Mouse (Mus musculus) liver, postnatal 0 days (tissue): ENCODE data around the gene Mtnr1b. TPM values are rescaled to one million over a fixed set of nuclear protein-coding genes. Genes with fewer than 3 reads are reported as not detected.

Experiments used
- ATAC-seq: fragments of 200-750 bp; cut with Nextera tagmentation; 2 replicates; pipeline ENCODE4 v1.8.0; 2017; ENCODE audit warnings: mild to moderate bottlenecking, moderate library complexity
- DNase-seq: peaks from one replicate; pipeline ENCODE4 v3.0.0-alpha.2; 2016
- H3K27ac ChIP-seq: fragments of 300-500 bp; sonication (generic); 2 replicates; pipeline ENCODE4 v1.5.1; 2014; ENCODE audit warnings: antibody characterized with exemption, moderate library complexity, mild to moderate bottlenecking, low read depth
- H3K27me3 ChIP-seq: fragments of 300-500 bp; sonication (generic); 2 replicates; pipeline ENCODE4 v1.6.1; 2014; ENCODE audit warnings: low read length, control low read depth, mixed read lengths; ENCODE audit not compliant: insufficient read depth
- H3K36me3 ChIP-seq: fragments of 300-500 bp; sonication (generic); replicated peaks from 2 replicates; pipeline ENCODE4 v1.6.1; 2014; ENCODE audit warnings: mild to moderate bottlenecking, control low read depth, low read length, moderate library complexity, mixed read lengths; ENCODE audit not compliant: insufficient read depth
- H3K4me1 ChIP-seq: fragments of 300-500 bp; sonication (generic); 2 replicates; pipeline ENCODE4 v1.6.1; 2014; ENCODE audit warnings: antibody characterized with exemption, mild to moderate bottlenecking, control low read depth; ENCODE audit not compliant: insufficient read depth
- H3K4me2 ChIP-seq: fragments of 300-500 bp; sonication (generic); 2 replicates; pipeline ENCODE4 v1.6.1; 2014; ENCODE audit warnings: low read depth, mild to moderate bottlenecking, low read length, moderate library complexity, mixed read lengths
- H3K4me3 ChIP-seq: fragments of 300-500 bp; sonication (generic); 2 replicates; pipeline ENCODE4 v1.5.1; 2014; ENCODE audit warnings: low read depth, low read length
- H3K9ac ChIP-seq: fragments of 300-500 bp; sonication (generic); replicated peaks from 2 replicates; pipeline ENCODE4 v1.6.1; 2014; ENCODE audit warnings: mild to moderate bottlenecking, moderate library complexity
- H3K9me3 ChIP-seq: fragments of 300-500 bp; sonication (generic); 2 replicates; pipeline ENCODE4 v1.6.1; 2016; ENCODE audit warnings: mild to moderate bottlenecking, control low read depth, low read length, mixed read lengths
- CTCF ChIP-seq: sonication (generic); IDR thresholded peaks from 2 replicates; pipeline ENCODE4 v1.5.1; 2016; ENCODE audit warnings: antibody characterized with exemption, low read depth
- EP300 ChIP-seq: IDR thresholded peaks from 2 replicates; pipeline ENCODE4 v1.6.1; 2016; ENCODE audit warnings: antibody characterized with exemption, low read depth, mild to moderate bottlenecking
- WGBS: fragments of 180-500 bp; shearing (Covaris S2); extraction: QIAGEN DNeasy Blood & Tissue Kit; methylation state at CpG from one replicate; pipeline ENCODE4 v1.1.7; 2014; ENCODE audit not compliant: insufficient replicate concordance; 5-methylcytosine and 5-hydroxymethylcytosine counted together
- polyA plus RNA-seq: library from polyadenylated mRNA; unstranded; fragments of >200 nt; fragmentation: Nextera tagmentation; extraction: Ambion mirVana; gene quantifications from 2 replicates; pipeline ENCODE4 v1.2.1, GENCODE M21; 2015

Gene Mtnr1b
- polyA plus RNA-seq = not detected in 2 replicates

GRCm38 (mm10) chr9:15874506-15875160 lies at the start of gene Mtnr1b:
Gene Mtnr1b, minus strand, starts transcription at chr9:15874556.
- Histone ChIP-seq H3K27me3 (peaks cover 3% of the 10 kb centered on the region), H3K4me2 (no peak within 1 kb of the TSS), H3K9ac (no peak within 1 kb of the TSS), H3K36me3 (no peaks in the 10 kb centered on the region), H3K4me3 (no peak within 1 kb of the TSS), H3K27ac (no peak within 1 kb of the TSS), H3K9me3 (no peaks in the 10 kb centered on the region), H3K4me1 (no peaks in the 10 kb centered on the region)
- 48% methylated on average over 19 of the region's 19 CpGs for WGBS
- ATAC-seq = no peak
- no peak for DNase-seq
- no peak for TF ChIP-seq CTCF
- no peak for TF ChIP-seq EP300

- TF ChIP-seq EP300 = no peak
- no peak for TF ChIP-seq CTCF
- no peak overlapping the region for H3K4me2 ChIP-seq
- no peak overlapping the region for H3K27ac ChIP-seq
- H3K4me3 ChIP-seq = no peak overlapping the region
- WGBS = 44% methylated on average over 4 of the region's 4 CpGs
- no peaks in the 10 kb centered on the region for H3K4me1 ChIP-seq
- H3K9ac ChIP-seq = no peak overlapping the region
- no peak for ATAC-seq
- H3K36me3 ChIP-seq = no peaks in the 10 kb centered on the region
- H3K9me3 ChIP-seq = no peaks in the 10 kb centered on the region
- no peak for DNase-seq
- H3K27me3 ChIP-seq = no peaks in the 10 kb centered on the region
Measured at GRCm38 (mm10) chr9:15920271-15920670, 45.9 kb upstream of the Mtnr1b start.

- Histone ChIP-seq H3K27ac (no peak overlapping the region), H3K4me2 (no peak overlapping the region), H3K4me1 (no peaks in the 10 kb centered on the region), H3K9me3 (no peaks in the 10 kb centered on the region), H3K27me3 (no peaks in the 10 kb centered on the region), H3K36me3 (no peaks in the 10 kb centered on the region), H3K9ac (no peak overlapping the region), H3K4me3 (no peak overlapping the region)
- 69% methylated on average over 5 of the region's 5 CpGs for WGBS
- DNase-seq = no peak
- TF ChIP-seq EP300 (no peak), CTCF (peak; percentile 46)
- ATAC-seq = no peak
Measured at GRCm38 (mm10) chr9:15919373-15920005, 45.1 kb upstream of the Mtnr1b start.

DNA sequence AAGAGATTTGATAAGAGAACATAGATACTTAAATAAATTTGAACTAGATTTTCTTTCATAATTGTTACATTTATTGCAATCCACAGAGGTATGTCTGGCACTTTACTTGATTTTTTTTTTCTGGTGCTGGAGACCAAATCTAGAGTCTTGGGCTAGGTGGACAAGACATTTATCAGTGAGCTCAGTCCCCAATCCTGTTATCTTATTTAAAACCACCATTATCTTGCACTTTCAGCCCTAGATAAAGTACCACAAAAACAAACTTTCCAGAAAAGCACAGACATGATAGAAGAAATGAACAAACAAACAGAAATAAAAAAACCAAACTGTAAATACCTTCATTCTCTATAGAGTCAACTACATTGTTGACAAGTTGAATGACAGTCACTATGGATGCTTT lies 42.2 kb upstream of the Mtnr1b start:
- Histone ChIP-seq H3K9me3 (no peaks in the 10 kb centered on the region), H3K9ac (no peak overlapping the region), H3K27me3 (no peaks in the 10 kb centered on the region), H3K36me3 (no peaks in the 10 kb centered on the region), H3K27ac (no peak overlapping the region), H3K4me2 (no peak overlapping the region), H3K4me1 (no peaks in the 10 kb centered on the region), H3K4me3 (no peak overlapping the region)
- DNase-seq = no peak
- ATAC-seq = no peak
- no peak for TF ChIP-seq CTCF

DNA sequence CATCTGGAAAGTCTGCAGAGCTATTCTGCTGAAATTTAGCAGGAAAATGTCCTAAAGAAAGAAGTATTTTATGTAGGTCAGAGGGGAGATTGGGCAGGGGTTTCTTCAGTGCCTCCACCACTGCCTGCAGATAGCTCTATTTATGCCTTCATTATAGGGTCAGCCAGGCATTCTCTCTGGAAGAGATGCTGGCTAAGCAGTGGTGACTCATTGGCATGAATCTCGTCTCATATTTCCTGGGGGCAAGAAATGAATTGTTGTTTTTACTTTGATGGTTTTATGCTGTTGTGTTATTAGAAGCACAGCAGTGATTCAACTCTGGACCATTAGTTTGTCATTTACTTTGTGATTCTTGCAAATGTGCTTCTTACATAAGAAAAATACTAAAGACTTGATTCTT lies 38.4 kb upstream of the Mtnr1b start:
- Histone ChIP-seq H3K4me1 (no peaks in the 10 kb centered on the region), H3K36me3 (no peaks in the 10 kb centered on the region), H3K4me2 (no peak overlapping the region), H3K9ac (no peak overlapping the region), H3K27ac (no peak overlapping the region), H3K4me3 (no peak overlapping the region), H3K9me3 (no peaks in the 10 kb centered on the region), H3K27me3 (no peaks in the 10 kb centered on the region)
- TF ChIP-seq EP300 = no peak
- TF ChIP-seq CTCF = no peak
- ATAC-seq (no peak), DNase-seq (no peak)
- WGBS = 56% methylated on average over 1 of the region's 1 CpGs

DNA sequence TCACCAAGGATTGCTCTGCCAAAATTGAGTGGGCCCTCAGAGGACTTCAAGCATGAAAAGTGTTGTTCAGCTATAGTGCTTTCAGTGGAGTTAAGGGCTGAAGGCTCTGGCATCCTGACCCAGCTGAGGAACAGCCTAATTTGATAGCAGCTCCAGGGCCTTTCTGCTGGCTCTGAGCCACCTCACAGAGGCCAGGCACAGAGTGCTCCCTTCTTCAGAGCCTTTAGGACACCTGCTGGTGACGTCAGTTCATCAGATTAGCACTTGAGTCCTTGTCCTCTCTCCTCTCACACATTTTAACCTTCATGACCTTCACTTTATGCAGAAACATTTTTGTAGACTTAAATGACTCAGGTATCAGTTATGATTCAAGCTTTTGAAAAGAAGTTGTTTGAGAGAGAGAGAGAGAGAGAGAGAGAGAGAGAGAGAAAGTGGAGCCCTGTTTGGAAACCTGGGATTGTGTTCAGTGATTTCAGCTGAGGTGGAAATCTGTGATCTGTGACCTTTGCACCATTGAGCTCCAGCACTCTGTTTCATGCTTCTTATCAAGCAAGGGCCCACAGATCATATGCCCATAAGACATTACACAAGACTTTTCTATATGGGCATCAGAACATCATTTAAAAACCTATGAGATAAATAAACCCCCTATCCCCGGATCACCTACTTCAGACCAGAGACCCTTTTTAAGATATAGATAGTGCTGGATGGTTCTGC lies 35.2 kb upstream of the Mtnr1b start:
- no peak overlapping the region for H3K9ac ChIP-seq
- no peaks in the 10 kb centered on the region for H3K27me3 ChIP-seq
- WGBS = 51% methylated on average over 2 of the region's 2 CpGs
- H3K4me1 ChIP-seq = no peaks in the 10 kb centered on the region
- no peak overlapping the region for H3K4me3 ChIP-seq
- no peak for DNase-seq
- H3K36me3 ChIP-seq = no peaks in the 10 kb centered on the region
- no peak for TF ChIP-seq EP300
- TF ChIP-seq CTCF = no peak
- no peak for ATAC-seq
- no peak overlapping the region for H3K27ac ChIP-seq
- H3K9me3 ChIP-seq = no peaks in the 10 kb centered on the region
- no peak overlapping the region for H3K4me2 ChIP-seq
